Mouse (Mus musculus): ENCODE data around the gene Fitm2. TPM values are rescaled to one million over a fixed set of nuclear protein-coding genes. Genes with fewer than 3 reads are reported as not detected.

Gene Fitm2
- total RNA-seq (2021) (100 to 1,000 TPM; 196 to 223 TPM), polyA plus RNA-seq (2012; rRNA removed) (93.8 and 139 TPM in 2 replicates)
- long read RNA-seq, transcript Fitm2-201 (2 exons, 3,967 nt) = major isoform, 74 of 192 reads
- long read RNA-seq, partial matches to known transcripts = 13 of 192 reads
- long read RNA-seq, other reads (novel, unspliced or antisense) = 105 of 192 reads

DNA sequence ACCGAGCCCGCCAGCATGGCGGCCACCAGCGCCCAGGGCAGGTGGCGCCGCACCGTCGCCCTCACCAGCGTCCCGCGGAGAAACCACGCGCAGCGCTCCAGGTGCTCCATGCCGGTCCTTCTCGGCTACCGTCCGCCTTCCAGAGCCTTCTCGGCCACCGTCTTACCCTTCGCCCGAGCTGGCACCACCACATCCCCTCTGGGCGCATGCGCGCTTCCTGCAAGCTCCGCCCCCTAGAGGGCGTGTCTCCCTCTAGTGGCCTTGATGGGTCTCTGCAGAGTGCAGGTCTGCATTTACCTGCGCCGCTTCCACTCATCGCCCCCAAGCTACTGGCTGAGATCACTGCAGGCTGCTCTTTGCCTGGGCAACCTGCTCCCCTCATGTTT lies at the start of gene Fitm2:
Gene Fitm2, minus strand, starts transcription at position 164 of the 386 bp plus-strand sequence.
- Histone ChIP-seq H3K9ac (ENCODE audit: low read depth, low read length) (peak within 1 kb of the TSS; percentile 91), H3K4me1 (ENCODE audit: control insufficient read depth, insufficient read depth, low read length) (no peaks in the 10 kb centered on the region; the same call in 1 of the 2 replicates), H3K27ac (peak within 1 kb of the TSS; percentile 98), H3K36me3 (ENCODE audit: control insufficient read depth, insufficient read depth, low read length) (peaks cover 8% of the 10 kb centered on the region), H3K27me3 (ENCODE audit: control insufficient read depth, insufficient read depth, low read length) (no peaks in the 10 kb centered on the region), H3K4me3 (peak within 1 kb of the TSS; percentile 79), H3K79me2 (replicated peaks; ENCODE audit: control insufficient read depth, insufficient read depth, low read length) (0 out of 2 replicates have a peak, but pooled peaks cover 1% of the 10 kb centered on the region)
- intact Hi-C loops (cut with DNase I) = loop anchor here (2.0 kb wide), 2 partner anchors 20 to 52 kb away; no protein-coding TSS in a partner anchor
- TF ChIP-seq POLR2A (IDR thresholded peaks at IDR 0.05; ENCODE audit: insufficient read depth, low read depth, low read length) (peak; percentile 73), CTCF (IDR thresholded peaks at IDR 0.05) (peak; percentile 99), EP300 (IDR thresholded peaks at IDR 0.05; ENCODE audit: insufficient read depth, low read depth, low read length) (peak; percentile 88)
- DNase-seq = peak; percentile 94 to 96
- WGBS = under 1% methylated on average over 30 of the region's 30 CpGs

DNA sequence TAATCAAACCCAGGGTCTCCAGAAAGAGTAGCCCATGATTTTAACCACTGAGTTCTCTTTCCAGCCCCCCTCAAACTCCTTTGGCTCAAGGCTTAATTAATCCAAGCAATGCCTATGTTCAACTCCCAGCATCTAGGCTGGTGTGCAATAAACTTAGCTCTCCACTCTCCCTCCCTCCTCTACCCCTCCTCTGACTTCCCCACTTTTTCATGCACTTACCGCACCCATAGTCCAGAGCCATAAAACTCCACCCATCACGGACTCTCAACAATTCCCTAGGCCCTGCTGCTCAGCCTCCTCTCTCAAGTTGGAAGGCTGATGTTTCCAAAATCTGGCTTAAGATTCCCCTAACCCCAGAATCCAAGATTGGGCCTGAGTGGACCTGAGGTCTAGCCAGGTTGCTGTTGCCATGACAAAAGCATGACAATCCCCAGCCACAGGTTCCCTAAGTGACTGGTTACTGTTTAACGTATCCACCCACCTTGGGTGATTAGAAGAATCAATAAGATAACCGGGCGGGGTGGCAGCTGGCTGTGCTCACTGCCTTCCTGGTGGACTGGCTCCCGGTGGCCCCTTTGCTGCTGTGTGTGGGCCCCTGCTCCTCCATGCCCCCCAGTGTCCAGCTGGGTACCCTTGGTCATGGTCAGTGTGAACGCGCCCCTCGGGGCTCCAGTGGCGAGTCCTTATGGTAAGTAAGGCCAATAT lies 34.0 kb upstream of the Fitm2 start, which contains the start of gene Hnf4a:
Gene Hnf4a, plus strand, starts transcription at position 509 of the 705 bp plus-strand sequence.
- H3K27me3 ChIP-seq (ENCODE audit: control insufficient read depth, insufficient read depth, low read length) = no peaks in the 10 kb centered on the region
- 68% methylated on average over 10 of the region's 10 CpGs for WGBS
- intact Hi-C loops (cut with DNase I) = no loop called here
- H3K27ac ChIP-seq = no peak within 1 kb of the TSS
- H3K9ac ChIP-seq (ENCODE audit: low read depth, low read length) = no peak within 1 kb of the TSS
- DNase-seq = no peak
- no peaks in the 10 kb centered on the region for H3K79me2 ChIP-seq (replicated peaks; ENCODE audit: control insufficient read depth, insufficient read depth, low read length)
- no peaks in the 10 kb centered on the region for H3K4me1 ChIP-seq (ENCODE audit: control insufficient read depth, insufficient read depth, low read length)
- TF ChIP-seq POLR2A (IDR thresholded peaks at IDR 0.05; ENCODE audit: insufficient read depth, low read depth, low read length) (no peak), CTCF (IDR thresholded peaks at IDR 0.05) (no peak), EP300 (IDR thresholded peaks at IDR 0.05; ENCODE audit: insufficient read depth, low read depth, low read length) (no peak)
- no peaks in the 10 kb centered on the region for H3K36me3 ChIP-seq (ENCODE audit: control insufficient read depth, insufficient read depth, low read length)
- no peak within 1 kb of the TSS for H3K4me3 ChIP-seq

DNA sequence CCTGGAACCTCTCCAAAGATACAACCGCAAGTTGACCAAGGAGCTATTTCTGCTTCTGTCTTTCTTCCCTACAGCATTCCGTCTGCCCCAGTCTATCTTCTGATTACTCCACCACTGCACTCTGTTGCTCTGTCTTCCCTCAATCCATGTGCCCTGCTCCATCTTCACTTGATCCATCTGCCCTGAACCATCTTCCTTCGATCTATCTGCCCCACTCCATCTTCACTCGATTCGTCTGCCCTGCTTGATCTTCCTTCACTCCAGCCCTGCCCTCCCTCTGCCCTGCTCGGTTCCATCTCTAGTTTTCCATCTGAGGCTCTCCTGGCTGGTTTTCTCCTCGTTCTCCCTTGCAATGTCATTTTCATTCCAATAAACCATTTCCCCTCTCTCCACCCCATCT lies 30.8 kb upstream of the Fitm2 start:
- 68% methylated on average over 7 of the region's 7 CpGs for WGBS

GRCm38 (mm10) chr2:163502219-163502618 lies 29.8 kb upstream of the Fitm2 start:
- TF ChIP-seq POLR2A (IDR thresholded peaks at IDR 0.05; ENCODE audit: insufficient read depth, low read depth, low read length) = no peak
- no peak for TF ChIP-seq CTCF (IDR thresholded peaks at IDR 0.05)
- no peak for TF ChIP-seq EP300 (IDR thresholded peaks at IDR 0.05; ENCODE audit: insufficient read depth, low read depth, low read length)
- Histone ChIP-seq H3K4me3 (no peak overlapping the region), H3K79me2 (replicated peaks; ENCODE audit: control insufficient read depth, insufficient read depth, low read length) (no peaks in the 10 kb centered on the region), H3K27ac (no peak overlapping the region), H3K4me1 (ENCODE audit: control insufficient read depth, insufficient read depth, low read length) (no peaks in the 10 kb centered on the region), H3K27me3 (ENCODE audit: control insufficient read depth, insufficient read depth, low read length) (no peaks in the 10 kb centered on the region), H3K9ac (ENCODE audit: low read depth, low read length) (no peak overlapping the region), H3K36me3 (ENCODE audit: control insufficient read depth, insufficient read depth, low read length) (no peaks in the 10 kb centered on the region)
- intact Hi-C loops (cut with DNase I) = no loop called here
- peak; percentile 20 to 33 for DNase-seq
- WGBS = 52% methylated on average over 2 of the region's 2 CpGs

More for the DNA sequence above, 30.8 kb upstream of the Fitm2 start:
- TF ChIP-seq EP300 (IDR thresholded peaks at IDR 0.05; ENCODE audit: insufficient read depth, low read depth, low read length) (no peak), POLR2A (IDR thresholded peaks at IDR 0.05; ENCODE audit: insufficient read depth, low read depth, low read length) (no peak), CTCF (IDR thresholded peaks at IDR 0.05) (no peak)
- H3K9ac ChIP-seq (ENCODE audit: low read depth, low read length) = no peak overlapping the region
- H3K27ac ChIP-seq = no peak overlapping the region
- no peaks in the 10 kb centered on the region for H3K27me3 ChIP-seq (ENCODE audit: control insufficient read depth, insufficient read depth, low read length)
- no peaks in the 10 kb centered on the region for H3K79me2 ChIP-seq (replicated peaks; ENCODE audit: control insufficient read depth, insufficient read depth, low read length)
- intact Hi-C loops (cut with DNase I) = no loop called here
- DNase-seq = no peak
- no peaks in the 10 kb centered on the region for H3K4me1 ChIP-seq (ENCODE audit: control insufficient read depth, insufficient read depth, low read length)
- no peak overlapping the region for H3K4me3 ChIP-seq
- no peaks in the 10 kb centered on the region for H3K36me3 ChIP-seq (ENCODE audit: control insufficient read depth, insufficient read depth, low read length)

DNA sequence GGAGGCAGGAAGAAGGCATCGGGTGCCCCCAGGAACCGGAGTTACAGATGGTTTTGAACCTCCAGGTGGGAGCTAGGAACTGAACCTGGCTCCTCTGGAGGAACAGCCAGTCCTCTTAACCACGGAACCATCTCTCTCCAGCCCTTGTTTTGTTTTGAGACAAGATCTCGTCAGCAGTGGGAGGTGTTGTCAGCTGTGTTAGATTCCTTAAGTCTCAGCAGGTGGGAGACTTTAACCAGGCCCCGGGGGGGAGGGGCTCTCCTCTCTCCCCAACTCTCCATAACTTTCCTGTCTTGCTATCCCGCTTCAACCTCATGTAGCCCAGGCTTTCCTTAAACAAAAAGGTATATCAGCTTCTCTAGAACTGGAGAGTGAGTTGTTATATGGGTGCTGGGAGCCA lies 22.0 kb upstream of the Fitm2 start:
- H3K79me2 ChIP-seq (replicated peaks; ENCODE audit: control insufficient read depth, insufficient read depth, low read length) = no peaks in the 10 kb centered on the region
- no peak for DNase-seq
- H3K36me3 ChIP-seq (ENCODE audit: control insufficient read depth, insufficient read depth, low read length) = no peaks in the 10 kb centered on the region
- no peak for TF ChIP-seq EP300 (IDR thresholded peaks at IDR 0.05; ENCODE audit: insufficient read depth, low read depth, low read length)
- no peak for TF ChIP-seq POLR2A (IDR thresholded peaks at IDR 0.05; ENCODE audit: insufficient read depth, low read depth, low read length)
- TF ChIP-seq CTCF (IDR thresholded peaks at IDR 0.05) = no peak
- no peaks in the 10 kb centered on the region for H3K27me3 ChIP-seq (ENCODE audit: control insufficient read depth, insufficient read depth, low read length)
- WGBS = 29% methylated on average over 6 of the region's 6 CpGs
- H3K27ac ChIP-seq = no peak overlapping the region
- H3K9ac ChIP-seq (ENCODE audit: low read depth, low read length) = no peak overlapping the region
- intact Hi-C loops (cut with DNase I) = no loop called here
- H3K4me1 ChIP-seq (ENCODE audit: control insufficient read depth, insufficient read depth, low read length) = no peaks in the 10 kb centered on the region
- H3K4me3 ChIP-seq = no peak overlapping the region

DNA sequence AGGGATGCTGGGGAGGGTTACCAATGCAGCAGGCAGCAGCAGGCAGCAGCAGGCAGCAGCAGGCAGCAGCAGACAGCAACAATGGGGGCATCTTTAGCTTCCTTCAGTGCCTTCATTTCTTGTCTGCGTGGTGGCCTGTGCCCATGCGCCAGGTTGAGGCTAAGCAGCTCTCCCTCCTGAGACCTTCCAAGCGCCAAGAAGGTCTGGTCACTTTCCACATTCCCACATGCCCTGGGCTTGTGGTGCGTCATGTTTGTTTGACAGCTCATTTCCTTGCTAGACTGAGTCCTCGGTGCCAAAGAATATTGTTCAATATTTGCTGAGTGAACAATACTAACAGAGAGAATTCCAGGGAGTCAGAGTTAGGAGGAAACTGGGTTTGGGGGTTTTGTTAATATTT lies 21.5 kb upstream of the Fitm2 start:
- Histone ChIP-seq H3K27ac (no peak overlapping the region), H3K4me1 (ENCODE audit: control insufficient read depth, insufficient read depth, low read length) (no peaks in the 10 kb centered on the region), H3K4me3 (no peak overlapping the region), H3K36me3 (ENCODE audit: control insufficient read depth, insufficient read depth, low read length) (no peaks in the 10 kb centered on the region), H3K79me2 (replicated peaks; ENCODE audit: control insufficient read depth, insufficient read depth, low read length) (no peaks in the 10 kb centered on the region), H3K27me3 (ENCODE audit: control insufficient read depth, insufficient read depth, low read length) (no peaks in the 10 kb centered on the region), H3K9ac (ENCODE audit: low read depth, low read length) (no peak overlapping the region)
- 20% methylated on average over 5 of the region's 5 CpGs for WGBS
- intact Hi-C loops (cut with DNase I) = no loop called here
- TF ChIP-seq CTCF (IDR thresholded peaks at IDR 0.05) = no peak
- TF ChIP-seq EP300 (IDR thresholded peaks at IDR 0.05; ENCODE audit: insufficient read depth, low read depth, low read length) = no peak
- no peak for TF ChIP-seq POLR2A (IDR thresholded peaks at IDR 0.05; ENCODE audit: insufficient read depth, low read depth, low read length)
- DNase-seq = no peak
